Mouse (Mus musculus): ENCODE measurements around the gene Adtrp.

DNA sequence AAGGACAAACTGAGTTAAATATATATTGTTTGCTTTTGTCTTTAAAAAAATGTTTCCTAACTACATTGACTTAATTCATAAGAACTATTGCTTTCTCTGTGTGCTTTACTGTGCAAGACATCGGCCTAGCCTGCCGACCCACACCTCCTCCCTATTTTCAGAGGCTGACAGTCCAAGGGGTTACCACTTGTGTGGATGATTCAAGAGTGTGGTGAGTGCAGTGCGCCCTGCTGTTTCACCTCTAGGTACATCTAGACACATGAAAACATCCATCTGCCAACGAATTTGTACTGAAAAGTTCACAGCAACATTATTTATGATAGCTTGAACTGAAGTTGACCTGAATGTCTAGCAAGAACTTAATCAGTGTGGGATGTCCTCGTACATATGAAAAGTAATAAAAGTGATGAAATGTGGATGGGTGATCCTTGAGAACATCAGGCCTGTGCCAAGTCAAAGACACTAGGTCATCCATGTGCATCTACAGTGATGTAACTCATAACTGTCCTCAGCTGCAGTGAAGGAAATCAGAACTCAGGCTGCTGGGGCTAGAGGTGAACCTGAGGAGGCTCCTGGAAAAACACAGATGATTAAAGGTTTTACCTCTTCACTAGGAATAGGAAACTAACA, 106.9 kb downstream of the Adtrp start:
- TF ChIP-seq POLR2A (IDR thresholded peaks at IDR 0.05; ENCODE audit: insufficient read depth, low read depth, low read length) (no peak), CTCF (IDR thresholded peaks at IDR 0.05) (no peak)
